Mouse (Mus musculus): ENCODE measurements around the gene 6030408B16Rik.

DNA sequence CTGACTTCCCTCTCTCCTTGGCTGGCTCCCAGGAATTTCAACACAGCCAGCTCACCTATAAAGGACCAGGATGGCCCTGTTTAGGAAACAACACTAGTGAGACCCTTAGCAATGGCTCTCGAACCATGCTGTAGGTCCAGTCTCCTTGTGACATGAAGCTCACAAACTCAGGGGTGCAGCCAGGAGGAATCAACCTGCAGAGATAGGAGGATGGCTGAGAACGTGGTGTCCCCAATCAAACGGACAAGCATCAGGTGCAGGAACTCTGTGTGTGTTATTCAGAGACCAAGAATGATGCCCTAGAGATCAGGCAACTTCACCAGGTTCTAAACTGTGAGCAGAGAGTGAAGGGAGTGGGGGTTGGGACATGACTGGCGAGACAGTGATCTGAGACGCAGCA lies 29.1 kb downstream of the 6030408B16Rik start:
- TF ChIP-seq GATA1 (IDR thresholded peaks at IDR 0.05; ENCODE audit: borderline replicate concordance, low read length) (no peak), CTCF (IDR thresholded peaks at IDR 0.05; ENCODE audit: low read depth, low read length) (no peak), TAL1 (conservative IDR thresholded peaks at IDR 0.05; ENCODE audit: low read depth, low read length) (no peak), POLR2AphosphoS5 (IDR thresholded peaks at IDR 0.05; ENCODE audit: insufficient replicate concordance, low read depth, low read length) (no peak), GATA2 (IDR thresholded peaks at IDR 0.05; ENCODE audit: borderline replicate concordance, low read depth, low read length) (no peak)
